Mouse (Mus musculus) frontal cortex, adult (tissue): ENCODE measurements around the gene Slc38a4.

Source experiments
- ATAC-seq: cut with Nextera tagmentation; 2 replicates; pipeline ENCODE4 v1.9.2; 2017; ENCODE audit warnings: mild to moderate bottlenecking, moderate library complexity, mixed read lengths; ENCODE audit not compliant: low TSS enrichment

Gene Slc38a4

DNA sequence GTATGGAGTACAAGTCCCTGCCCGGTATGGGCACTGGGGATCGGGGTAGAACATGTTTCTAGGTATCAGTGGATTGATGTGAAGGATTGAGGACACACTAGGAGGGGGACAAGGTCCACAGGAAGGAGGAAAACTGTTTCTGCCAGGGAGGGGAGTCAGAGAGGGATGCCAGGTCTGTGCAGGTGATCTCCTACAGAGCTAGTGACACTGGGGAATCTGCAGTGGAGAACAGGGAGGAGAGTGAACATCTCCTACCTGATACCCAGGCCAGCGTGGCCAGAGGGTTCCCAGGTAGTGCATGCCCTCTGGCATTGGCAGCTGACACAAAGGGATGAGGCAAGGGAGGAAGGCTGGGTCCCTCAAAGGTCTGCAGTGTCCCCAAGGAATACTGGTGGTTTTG lies 89.4 kb downstream of the Slc38a4 start:
- no peak for ATAC-seq

DNA sequence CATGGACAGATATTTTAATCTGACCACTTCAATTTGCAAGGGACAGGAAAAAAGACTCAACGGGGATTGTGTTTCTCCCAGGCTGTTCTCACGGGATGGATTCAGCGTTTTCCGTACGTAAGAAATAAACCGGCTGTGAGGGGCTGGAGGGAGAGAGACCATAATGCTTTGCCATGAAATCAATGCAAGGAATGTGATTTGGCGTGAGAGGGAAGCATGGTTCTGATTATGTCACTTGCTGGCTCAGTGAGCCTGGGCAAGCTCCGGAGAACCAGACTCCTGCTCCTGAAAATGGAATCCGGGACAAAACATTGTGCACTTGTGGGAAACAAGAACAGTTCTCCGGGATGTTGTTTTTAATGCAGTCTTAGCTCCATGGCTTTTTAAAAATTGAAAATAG lies 92.0 kb downstream of the Slc38a4 start:
- ATAC-seq, result peak; percentile 54; the same call in 1 of the 2 replicates

DNA sequence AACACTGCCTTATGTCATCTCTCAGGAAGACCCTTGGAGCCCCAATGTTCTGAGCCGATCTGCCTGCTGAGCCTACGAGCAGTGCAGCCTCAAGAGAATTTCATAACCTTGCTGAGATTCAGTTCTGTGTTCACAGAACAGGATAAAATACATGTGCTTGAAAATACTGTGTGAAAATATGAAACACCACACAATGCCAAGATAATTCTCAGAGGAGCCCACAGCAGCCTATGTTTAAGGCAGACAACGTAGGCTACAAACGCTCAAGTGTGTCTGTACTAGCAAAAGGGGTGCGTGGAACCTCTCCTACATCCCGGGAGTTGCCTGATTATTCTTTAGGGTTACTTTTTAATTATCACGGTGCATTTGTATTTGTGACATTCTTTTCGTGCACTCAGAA lies 92.4 kb downstream of the Slc38a4 start:
- ATAC-seq, result no peak

DNA sequence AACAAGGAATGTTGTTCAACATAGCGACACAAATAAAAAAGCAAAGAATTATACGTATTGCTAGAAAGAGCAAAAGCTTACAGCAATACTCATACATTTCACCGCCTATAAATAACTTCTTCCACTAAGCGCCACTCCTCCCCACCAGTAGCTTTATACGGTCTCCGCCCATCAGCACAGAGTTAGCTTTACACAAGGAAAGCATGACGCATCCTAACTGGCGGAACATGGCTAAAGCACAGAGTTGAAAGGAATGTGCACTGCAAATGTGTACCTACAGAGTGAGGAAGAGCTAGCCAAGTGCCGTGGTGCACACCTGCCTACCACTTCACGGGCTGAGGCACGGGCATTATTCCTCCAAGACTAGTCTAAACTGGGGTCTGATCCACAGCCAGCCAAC lies 95.4 kb downstream of the Slc38a4 start:
- peak; percentile 81 for ATAC-seq

DNA sequence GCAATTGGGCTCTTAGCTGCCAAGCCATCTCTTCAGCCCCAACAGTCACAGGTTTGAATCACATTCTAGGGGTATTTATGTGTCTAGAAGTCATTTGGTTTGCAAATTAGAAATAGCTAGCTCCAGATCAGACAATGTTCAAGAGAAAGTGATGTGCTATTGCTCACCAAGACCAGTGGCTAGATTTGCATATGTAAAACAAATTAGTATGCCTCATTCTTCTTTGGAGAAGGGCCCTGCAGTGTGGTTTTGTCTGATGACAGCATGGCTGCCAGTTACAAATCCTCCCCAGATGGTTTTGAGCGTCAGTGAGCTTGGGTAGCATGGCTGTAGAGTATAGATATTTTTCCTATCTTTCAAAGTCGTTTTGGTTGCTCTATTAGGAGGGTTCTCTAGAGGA lies 96.5 kb downstream of the Slc38a4 start:
- peak; percentile 59; the same call in 1 of the 2 replicates for ATAC-seq

DNA sequence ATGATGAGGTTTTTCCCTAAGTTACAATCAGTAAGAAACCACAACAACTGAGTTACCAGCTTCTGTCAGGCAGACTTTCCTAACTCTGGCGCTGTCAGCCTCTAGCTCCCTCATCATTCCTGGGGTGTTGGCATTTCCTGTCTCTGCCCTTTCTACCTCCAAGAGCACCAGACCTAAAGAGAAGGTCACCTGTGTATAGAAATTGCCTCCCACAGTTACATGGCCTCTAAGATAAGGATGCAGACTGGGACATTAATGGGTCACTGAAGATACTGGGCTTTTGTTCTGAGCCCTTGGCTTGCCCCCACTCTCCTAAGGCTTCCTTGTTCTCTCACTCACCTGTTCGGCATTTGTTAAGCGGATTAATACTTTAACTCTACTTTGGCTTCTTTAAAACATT lies 99.1 kb downstream of the Slc38a4 start:
- no peak for ATAC-seq

DNA sequence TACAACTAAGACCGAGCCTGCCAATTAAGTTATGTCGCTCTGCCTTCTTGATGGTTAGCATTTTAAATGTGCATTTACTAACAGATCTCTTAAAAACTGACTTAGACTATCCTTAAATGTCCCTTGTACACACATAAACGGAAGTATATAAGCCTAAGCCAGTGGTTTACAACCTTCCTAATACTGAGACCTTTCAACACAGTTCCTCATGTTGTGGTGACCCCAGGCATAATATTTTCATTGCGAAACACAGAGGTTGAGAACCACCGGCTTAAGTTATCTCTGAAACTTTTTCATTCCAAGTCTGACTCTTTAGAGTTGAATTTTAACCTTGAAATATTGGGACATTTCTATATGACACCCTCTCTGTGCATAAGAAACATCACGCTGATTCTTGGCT lies 101.4 kb downstream of the Slc38a4 start:
- ATAC-seq, result no peak

DNA sequence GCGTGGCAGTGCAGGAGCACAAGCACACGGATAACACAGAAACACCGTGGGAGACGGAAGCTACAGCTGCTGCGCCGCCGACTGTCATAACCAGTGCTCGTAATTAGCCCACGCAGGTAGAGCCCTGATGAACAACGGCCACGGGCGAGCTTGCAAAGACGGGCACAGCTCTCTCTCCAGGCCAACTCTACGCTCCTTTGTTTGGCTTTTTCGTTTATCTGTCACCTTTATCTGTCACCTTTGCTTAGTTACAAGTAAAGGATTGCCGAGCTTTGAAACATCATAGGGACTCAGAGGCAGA lies 101.9 kb downstream of the Slc38a4 start:
- ATAC-seq, result peak; percentile 62

DNA sequence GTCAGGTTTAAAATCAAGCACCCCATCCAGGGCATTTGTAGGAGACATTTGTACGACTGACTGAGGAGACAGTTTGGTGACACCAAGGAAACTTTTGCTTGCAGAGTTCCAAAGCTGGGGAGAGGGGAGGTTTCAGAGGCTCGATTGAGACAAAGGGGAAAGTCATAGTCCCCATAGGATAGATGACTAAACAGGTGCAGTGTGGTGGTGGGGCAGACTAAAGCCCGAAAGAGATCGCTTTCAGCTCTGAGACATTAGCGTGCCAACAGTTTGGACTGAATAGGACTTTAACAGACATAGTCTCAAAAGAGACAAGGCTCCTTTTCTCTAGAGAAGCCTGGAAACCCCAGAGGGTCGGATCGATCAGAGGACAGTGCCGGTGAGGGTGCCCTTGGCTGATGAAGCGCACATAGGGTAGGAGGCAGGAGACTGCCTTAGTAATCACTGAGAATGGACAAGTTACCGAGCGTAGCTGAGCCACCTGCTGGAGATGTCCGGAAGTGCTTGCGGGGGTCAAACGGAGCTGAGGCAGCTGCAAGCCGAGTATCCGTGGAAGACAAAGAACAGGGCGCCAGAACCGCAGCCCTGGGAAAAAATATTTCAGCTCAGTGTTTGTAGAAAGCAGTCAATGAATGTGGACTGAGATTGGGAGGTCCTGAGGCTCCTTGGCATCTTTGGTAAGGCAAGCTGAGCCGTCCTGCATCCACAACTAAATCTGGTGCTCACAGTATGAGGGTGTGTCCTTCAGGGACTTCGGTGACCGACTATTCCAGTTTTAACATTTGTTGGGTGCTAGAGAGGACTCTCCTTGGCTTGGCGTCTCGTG lies 102.4 kb downstream of the Slc38a4 start:
- peak; percentile 96 for ATAC-seq

DNA sequence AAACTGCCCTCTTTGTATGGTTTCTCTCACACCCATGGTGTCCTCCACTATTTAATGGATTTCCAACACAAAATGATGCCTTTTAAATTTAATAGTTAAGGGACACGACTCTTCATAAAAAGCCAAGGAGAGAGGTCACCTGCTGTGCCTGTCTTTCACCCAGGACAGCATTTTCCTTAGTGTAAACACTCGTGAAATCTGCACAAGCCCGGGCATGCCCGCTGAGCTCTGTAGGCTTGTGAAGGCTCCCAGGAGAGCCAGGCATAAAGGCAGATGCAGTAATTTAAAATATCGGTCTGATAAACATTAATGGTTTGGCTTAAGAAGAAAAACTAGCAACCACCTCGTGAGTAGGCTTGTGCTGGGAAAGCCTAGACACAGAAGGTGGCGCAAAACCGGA lies 103.3 kb downstream of the Slc38a4 start:
- ATAC-seq, result no peak

DNA sequence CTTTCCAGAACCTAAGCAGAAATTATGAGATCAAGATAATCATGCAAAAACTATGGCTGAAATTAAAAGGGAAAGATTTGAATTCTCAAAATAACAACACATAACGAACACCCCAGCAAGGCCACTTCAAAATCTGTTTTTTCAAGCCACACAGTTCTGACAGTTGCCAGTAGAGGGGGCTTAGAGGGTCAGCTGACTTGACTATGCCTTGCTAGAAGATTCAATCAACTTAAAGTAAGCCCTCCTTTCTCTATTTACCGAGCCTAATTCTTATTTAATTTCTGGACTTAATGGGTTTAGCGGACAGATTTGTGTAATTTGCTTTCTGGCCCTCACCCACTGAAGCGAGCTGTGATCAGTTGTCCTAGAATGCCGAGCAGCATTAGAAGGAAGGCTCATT lies 104.0 kb downstream of the Slc38a4 start:
- no peak for ATAC-seq

DNA sequence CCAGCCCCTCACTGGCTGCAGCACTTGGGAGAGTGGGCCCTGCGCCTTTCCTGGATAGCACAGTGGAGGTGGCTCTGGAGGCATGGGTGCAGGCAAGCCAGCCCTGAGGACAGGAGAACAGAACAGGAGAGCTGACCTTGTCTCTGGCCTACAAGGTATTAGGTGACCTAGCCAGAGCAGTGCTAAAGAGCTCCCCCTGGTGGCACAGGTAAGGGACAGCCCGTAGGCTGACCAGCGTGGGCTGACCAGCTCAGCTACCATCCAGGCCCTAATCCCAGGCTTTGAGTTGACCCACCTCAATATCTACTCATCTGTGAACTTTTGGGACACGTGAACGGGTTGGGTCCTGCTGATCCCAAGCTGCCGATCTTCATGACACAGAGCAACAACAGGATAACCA lies 107.3 kb downstream of the Slc38a4 start:
- ATAC-seq, result no peak
